ENCODE assay signal across 8 mouse cellular contexts in the genomic region with DNA sequence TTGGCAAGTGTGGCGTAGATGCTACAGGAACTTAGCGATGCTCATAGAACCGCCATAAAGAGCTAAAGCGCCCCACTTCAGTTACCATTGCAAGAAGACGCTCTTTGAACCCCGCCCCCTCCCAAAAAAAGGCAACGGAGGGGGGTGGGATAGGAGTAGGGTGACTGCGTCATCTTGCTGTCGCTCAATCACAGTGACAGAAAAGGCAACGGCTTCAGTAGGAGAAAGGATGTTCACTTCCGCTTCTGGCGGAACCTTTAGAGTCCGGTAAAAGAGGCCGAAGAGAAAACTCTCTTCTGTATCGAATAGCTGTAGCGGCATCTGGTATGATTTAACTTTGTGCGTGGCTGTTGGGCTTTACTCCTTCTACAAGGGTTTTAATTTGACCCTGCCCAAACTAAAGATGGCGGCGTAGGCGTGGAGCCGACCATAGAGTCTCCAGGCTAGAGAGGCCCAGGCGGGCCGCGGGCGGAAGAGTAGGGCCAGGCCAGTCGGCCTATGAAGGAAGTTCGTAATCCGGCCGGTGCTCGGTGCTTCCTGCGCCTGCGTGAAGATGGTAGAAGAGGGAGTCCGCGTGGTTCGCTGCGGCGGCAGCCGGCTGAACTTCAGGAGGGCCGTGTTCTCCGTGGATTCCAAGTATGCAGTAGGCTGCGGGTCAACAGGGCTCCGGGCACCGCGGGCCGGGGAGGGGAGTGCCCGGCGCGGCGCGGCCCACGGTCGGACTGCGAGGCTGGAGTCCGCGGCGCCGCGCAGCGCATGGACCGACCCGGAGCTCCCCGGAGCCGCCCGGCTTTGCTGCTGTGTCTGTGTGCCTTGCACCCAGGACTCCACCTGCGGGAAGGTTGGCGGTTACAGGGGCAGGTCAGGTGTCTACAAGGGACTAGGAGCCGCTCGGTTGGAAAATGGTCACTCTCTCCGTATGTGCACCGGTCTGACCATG. TPM values are rescaled to one million over a fixed set of nuclear protein-coding genes. Genes with fewer than 3 reads are reported as not detected.
DNase-seq lines count a peak whose midpoint lies in the region; ATAC-seq and TF ChIP-seq lines count a peak whose summit lies in the region.

A gene (plus strand): TSS at position 198 of the 940 bp plus-strand sequence.

- TF ChIP-seq CTCF in E14TG2a.4 (conservative IDR thresholded peaks at IDR 0.05; ENCODE audit: low read length): no peak
- TF ChIP-seq CTCF in heart, postnatal 0 days (IDR thresholded peaks at IDR 0.05; ENCODE audit: low read depth): no peak
- TF ChIP-seq CTCF in testis, adult 2 months (IDR thresholded peaks at IDR 0.05; ENCODE audit: control insufficient read depth, insufficient read depth, insufficient replicate concordance, low read depth, low read length): no peak

- peak within 1 kb of the TSS; percentile 81 for H3K9ac ChIP-seq in forebrain, embryonic 12.5 days
- peak within 1 kb of the TSS; percentile 96 for H3K9ac ChIP-seq in heart, postnatal 0 days (replicated peaks; ENCODE audit: low read depth, low read length)
- H3K9ac ChIP-seq in liver, embryonic 16.5 days (ENCODE audit: low read depth, low read length): peak within 1 kb of the TSS; percentile 89
- peak within 1 kb of the TSS; percentile 84 for H3K9ac ChIP-seq in neural tube, embryonic 13.5 days

- peak within 1 kb of the TSS; percentile 83 for H3K27ac ChIP-seq in forebrain, embryonic 12.5 days
- peak within 1 kb of the TSS; percentile 97 for H3K27ac ChIP-seq in heart, postnatal 0 days (ENCODE audit: low read depth)
- H3K27ac ChIP-seq in liver, embryonic 16.5 days (ENCODE audit: low read length): peak within 1 kb of the TSS; percentile 72
- peak within 1 kb of the TSS; percentile 94 for H3K27ac ChIP-seq in neural tube, embryonic 13.5 days (replicated peaks)
- H3K27ac ChIP-seq in testis, adult 2 months (ENCODE audit: control insufficient read depth, insufficient read depth, low read depth, low read length): peak within 1 kb of the TSS; percentile 98

- DNase-seq in c-Kit-positive CD71-positive TER-119-positive erythroid progenitor cells, embryonic 14.5 days (ENCODE audit: low spot score): peak; percentile 92
- DNase-seq in heart, postnatal 0 days (ENCODE audit: low spot score): peak; percentile 95
- DNase-seq in kidney, postnatal 4 days: peak; percentile 96 to 97

- under 1% methylated on average over 69 of the region's 70 CpGs for WGBS in forebrain, embryonic 12.5 days
- under 1% methylated on average over 70 of the region's 70 CpGs for WGBS in heart, postnatal 0 days
- WGBS in liver, embryonic 16.5 days (ENCODE audit: insufficient replicate concordance): under 1% methylated on average over 70 of the region's 70 CpGs
- WGBS in neural tube, embryonic 13.5 days: under 1% methylated on average over 70 of the region's 70 CpGs

- ATAC-seq in forebrain, embryonic 12.5 days (ENCODE audit: low FRiP score): peak; percentile 99
- ATAC-seq in heart, postnatal 0 days (ENCODE audit: insufficient read depth, low read depth): peak; percentile 99
- ATAC-seq in liver, embryonic 16.5 days (ENCODE audit: low read depth): peak; percentile 99
- ATAC-seq in neural tube, embryonic 13.5 days (ENCODE audit: low read depth): peak; percentile 100

- no peaks in the 10 kb centered on the region for H3K9me3 ChIP-seq in E14TG2a.4 (ENCODE audit: low read length)
- H3K9me3 ChIP-seq in forebrain, embryonic 12.5 days: no peaks in the 10 kb centered on the region
- no peaks in the 10 kb centered on the region for H3K9me3 ChIP-seq in heart, postnatal 0 days (replicated peaks; ENCODE audit: control insufficient read depth, low read length)
- no peaks in the 10 kb centered on the region for H3K9me3 ChIP-seq in liver, embryonic 16.5 days (replicated peaks; ENCODE audit: control insufficient read depth, low read length)
- H3K9me3 ChIP-seq in neural tube, embryonic 13.5 days: no peaks in the 10 kb centered on the region

- peaks cover 19% of the 10 kb centered on the region for H3K4me1 ChIP-seq in E14TG2a.4 (replicated peaks; ENCODE audit: low read depth, low read length)
- peaks cover 14% of the 10 kb centered on the region for H3K4me1 ChIP-seq in forebrain, embryonic 12.5 days
- H3K4me1 ChIP-seq in heart, postnatal 0 days (ENCODE audit: control insufficient read depth, insufficient read depth): peaks cover 7% of the 10 kb centered on the region; the same call in 1 of the 2 replicates
- peaks cover 7% of the 10 kb centered on the region for H3K4me1 ChIP-seq in liver, embryonic 16.5 days (ENCODE audit: control insufficient read depth, low read depth, low read length)
- H3K4me1 ChIP-seq in neural tube, embryonic 13.5 days (replicated peaks): peaks cover 16% of the 10 kb centered on the region
- no peaks in the 10 kb centered on the region for H3K4me1 ChIP-seq in testis, adult 2 months (ENCODE audit: control insufficient read depth, insufficient read depth, low read length)

- peak; percentile 76; the same call in 1 of the 2 replicates for TF ChIP-seq EP300 in heart, postnatal 0 days (IDR thresholded peaks at IDR 0.05; ENCODE audit: low read depth)

- peak; percentile 90 for TF ChIP-seq POLR2A in testis, adult 2 months (IDR thresholded peaks at IDR 0.05; ENCODE audit: control insufficient read depth, low read depth, low read length)

- H3K4me2 ChIP-seq in forebrain, embryonic 12.5 days: peak within 1 kb of the TSS; percentile 67
- peak within 1 kb of the TSS; percentile 89 for H3K4me2 ChIP-seq in heart, postnatal 0 days (ENCODE audit: low read depth, low read length)
- H3K4me2 ChIP-seq in liver, embryonic 16.5 days (ENCODE audit: low read depth, low read length): peak within 1 kb of the TSS; percentile 88
- peak within 1 kb of the TSS; percentile 88 for H3K4me2 ChIP-seq in neural tube, embryonic 13.5 days

- H3K36me3 ChIP-seq in E14TG2a.4 (ENCODE audit: insufficient read depth, low read length): peaks cover 27% of the 10 kb centered on the region
- peaks cover 11% of the 10 kb centered on the region for H3K36me3 ChIP-seq in forebrain, embryonic 12.5 days (replicated peaks)
- peaks cover 8% of the 10 kb centered on the region; the same call in 1 of the 2 replicates for H3K36me3 ChIP-seq in heart, postnatal 0 days (replicated peaks; ENCODE audit: control insufficient read depth, insufficient read depth, low read length)
- H3K36me3 ChIP-seq in liver, embryonic 16.5 days (ENCODE audit: control insufficient read depth, insufficient read depth): peaks cover 4% of the 10 kb centered on the region; the same call in 1 of the 2 replicates
- H3K36me3 ChIP-seq in neural tube, embryonic 13.5 days: peaks cover 15% of the 10 kb centered on the region; the same call in 1 of the 2 replicates
- no peaks in the 10 kb centered on the region for H3K36me3 ChIP-seq in testis, adult 2 months (ENCODE audit: control insufficient read depth, insufficient read depth, low read length)

- H3K27me3 ChIP-seq in E14TG2a.4 (ENCODE audit: insufficient read depth, low read length): no peaks in the 10 kb centered on the region
- H3K27me3 ChIP-seq in forebrain, embryonic 12.5 days: no peaks in the 10 kb centered on the region
- no peaks in the 10 kb centered on the region for H3K27me3 ChIP-seq in heart, postnatal 0 days (ENCODE audit: control insufficient read depth, insufficient read depth, low read length)
- H3K27me3 ChIP-seq in liver, embryonic 16.5 days (ENCODE audit: control insufficient read depth, insufficient read depth, low read depth, low read length): no peaks in the 10 kb centered on the region
- H3K27me3 ChIP-seq in neural tube, embryonic 13.5 days: no peaks in the 10 kb centered on the region
- no peaks in the 10 kb centered on the region for H3K27me3 ChIP-seq in testis, adult 2 months (ENCODE audit: control insufficient read depth, insufficient read depth, low read length)

- peak within 1 kb of the TSS; percentile 99 for H3K4me3 ChIP-seq in E14TG2a.4 (replicated peaks; ENCODE audit: low read length)
- H3K4me3 ChIP-seq in forebrain, embryonic 12.5 days (replicated peaks): peak within 1 kb of the TSS; percentile 88
- peak within 1 kb of the TSS; percentile 99 for H3K4me3 ChIP-seq in heart, postnatal 0 days (ENCODE audit: low read depth, low read length)
- peak within 1 kb of the TSS; percentile 94 for H3K4me3 ChIP-seq in liver, embryonic 16.5 days (ENCODE audit: low read depth, low read length)
- H3K4me3 ChIP-seq in neural tube, embryonic 13.5 days: peak within 1 kb of the TSS; percentile 88
- peak within 1 kb of the TSS; percentile 99 for H3K4me3 ChIP-seq in testis, adult 2 months (ENCODE audit: control insufficient read depth, low read depth, low read length)

RNA-seq across cellular contexts. Expression of the gene that starts here (rescaled TPM):
- 64.9 and 74.4 TPM in 2 replicates for polyA plus RNA-seq in forebrain, embryonic 12.5 days (2016; fragmentation: Nextera tagmentation; extraction: Ambion mirVana)
- total RNA-seq in heart, postnatal 0 days (2014; rRNA removed; ENCODE audit: low replicate concordance): 99.0 and 178 TPM in 2 replicates
- 21.1 and 23.2 TPM in 2 replicates for polyA plus RNA-seq in heart, postnatal 0 days (2015; fragmentation: Nextera tagmentation; extraction: Ambion mirVana)
- polyA plus RNA-seq in liver, embryonic 16.5 days (2015; fragmentation: Nextera tagmentation; extraction: Ambion mirVana): 22.0 and 25.9 TPM in 2 replicates
- 54.2 and 63.2 TPM in 2 replicates for polyA plus RNA-seq in neural tube, embryonic 13.5 days (2015; fragmentation: Nextera tagmentation; extraction: Ambion mirVana)
- polyA plus RNA-seq in testis, adult 2 months (2012; rRNA removed): 24.6 and 34.5 TPM in 2 replicates

Comparison
In these comparisons a context has a peak if more than half of its experiments do, and no peak if none do; other contexts are left out.
1. Peak in every context shown above with its lines: DNase-seq, ATAC-seq, H3K4me3 ChIP-seq and H3K27ac ChIP-seq.